Mouse (Mus musculus) cerebellum, adult 2 months (tissue): ENCODE data around the gene Cdk6.

Experiments used
- CTCF ChIP-seq: fragments of 200-500 bp; IDR thresholded peaks from 2 replicates; pipeline ENCODE4 v1.5.1; 2011; ENCODE audit warnings: low read depth, mild to moderate bottlenecking, control low read depth, low read length, moderate library complexity, borderline replicate concordance; ENCODE audit not compliant: insufficient read depth
- POLR2A ChIP-seq: fragments of 200-500 bp; IDR thresholded peaks from 2 replicates; pipeline ENCODE4 v1.6.1; 2011; ENCODE audit warnings: low read length, control low read depth, borderline replicate concordance; ENCODE audit not compliant: insufficient read depth

DNA sequence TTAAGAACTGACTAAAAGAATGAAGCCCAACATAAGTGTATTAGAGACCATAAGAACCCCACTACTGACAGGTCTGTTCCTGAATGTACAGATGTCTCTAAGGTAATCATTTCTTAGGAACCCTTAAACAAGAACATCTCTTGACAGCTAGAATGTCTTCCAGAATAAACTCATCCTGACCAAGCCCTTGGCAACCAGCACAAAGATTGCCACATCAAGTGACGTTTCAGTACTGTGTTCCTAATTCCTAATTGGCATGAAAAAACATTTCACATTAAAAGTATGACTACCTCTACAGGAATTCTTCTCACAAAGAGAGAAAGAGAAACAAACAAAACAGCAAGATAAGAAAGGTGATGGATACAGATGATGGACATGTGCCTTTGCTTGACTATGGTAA is 31.7 kb upstream of the Cdk6 start:
- TF ChIP-seq POLR2A (no peak), CTCF (no peak)
